Mouse (Mus musculus): ENCODE measurements around the gene 1700001J03Rik.
A peak's percentile ranks its signal among the peaks of the same experiment; 100 is the strongest.
"Not testable (repeated sequence)": the region's sequence is repeated elsewhere in the genome, so short reads cannot be mapped to it uniquely, and the experiment has no call there.

1700001J03Rik gene

GRCm38 (mm10) chr5:146187441-146187840, 2.3 kb upstream of the 1700001J03Rik start:
- DNase-seq, result peak; percentile 69

GRCm38 (mm10) chr5:146172744-146173143, 12.4 kb downstream of the 1700001J03Rik start:
- DNase-seq, result peak; percentile 6

- DNase-seq, result not testable (repeated sequence)
Measured at GRCm38 (mm10) chr5:146170621-146171020, 14.5 kb downstream of the 1700001J03Rik start, which contains the start of gene Gm6309. Gm6309 (minus strand) TSS chr5:146170721.

GRCm38 (mm10) chr5:146160439-146160838, 24.7 kb downstream of the 1700001J03Rik start, which contains the start of gene Gm5565:
Gm5565 (minus strand) TSS chr5:146160539.
- DNase-seq, result not testable (repeated sequence)

- DNase-seq, result not testable (repeated sequence)
Measured at GRCm38 (mm10) chr5:146158326-146158725, 26.8 kb downstream of the 1700001J03Rik start.

- DNase-seq, result no peak
Measured at GRCm38 (mm10) chr5:146150454-146150853, 34.6 kb downstream of the 1700001J03Rik start.

GRCm38 (mm10) chr5:146147903-146148302, 37.2 kb downstream of the 1700001J03Rik start:
- DNase-seq, result peak; percentile 43

All from thymus, postnatal 14 days (tissue).